Mouse (Mus musculus) kidney, adult 8-10 months (tissue): ENCODE measurements around the gene Mettl7a1.
"Not testable (repeated sequence)": the region's sequence is repeated elsewhere in the genome, so short reads cannot be mapped to it uniquely, and the experiment has no call there.

Experiments used
- DNase-seq, 2 experiments: peaks; one replicate each; pipeline ENCODE4 v3.0.0; 2022

Mettl7a1 gene

GRCm38 (mm10) chr15:100346761-100347160, 42.8 kb downstream of the Mettl7a1 start:
- peak; percentile 70 to 78 for DNase-seq

GRCm38 (mm10) chr15:100349496-100349895, 45.6 kb downstream of the Mettl7a1 start:
- peak; percentile 83 to 89 for DNase-seq

GRCm38 (mm10) chr15:100351501-100352060, 47.6 kb downstream of the Mettl7a1 start:
- DNase-seq: no peak

- DNase-seq: no peak
Measured at GRCm38 (mm10) chr15:100352711-100353250, 48.8 kb downstream of the Mettl7a1 start, which contains the start of the genes Methig1 and Mettl7a2. Methig1 (plus strand) TSS chr15:100353149. Mettl7a2 (plus strand) TSS chr15:100353200.

GRCm38 (mm10) chr15:100353399-100353798, 49.5 kb downstream of the Mettl7a1 start:
- DNase-seq: not testable (repeated sequence)

- DNase-seq: no peak
Measured at GRCm38 (mm10) chr15:100355876-100356275, 51.9 kb downstream of the Mettl7a1 start.

GRCm38 (mm10) chr15:100364242-100364641, 60.3 kb downstream of the Mettl7a1 start, which contains the start of gene Higd1c:
Higd1c (plus strand) TSS chr15:100364542.
- DNase-seq: no peak

- DNase-seq: not testable (repeated sequence)
Measured at GRCm38 (mm10) chr15:100365967-100366366, 62.0 kb downstream of the Mettl7a1 start.

GRCm38 (mm10) chr15:100367119-100367518, 63.2 kb downstream of the Mettl7a1 start:
- DNase-seq: no peak

- peak; percentile 52 to 81 for DNase-seq
Measured at GRCm38 (mm10) chr15:100375066-100375465, 71.1 kb downstream of the Mettl7a1 start.

GRCm38 (mm10) chr15:100377847-100378505, 74.0 kb downstream of the Mettl7a1 start:
- DNase-seq: not testable (repeated sequence)
